Mouse (Mus musculus) intestine, embryonic 14.5 days (tissue): ENCODE measurements around the gene 4933424G06Rik. TPM values are rescaled to one million over a fixed set of nuclear protein-coding genes. Genes with fewer than 3 reads are reported as not detected.

ENCODE experiments used
- ATAC-seq: fragments of 200-750 bp; cut with Nextera tagmentation; replicated peaks from 2 replicates; pipeline ENCODE4 v1.8.0; 2017; ENCODE audit warnings: low read depth, moderate number of reproducible peaks, moderate TSS enrichment, moderate library complexity; ENCODE audit not compliant: low FRiP score, low TSS enrichment
- DNase-seq: peaks from one replicate; pipeline ENCODE4 v3.0.0-alpha.2; 2018; ENCODE audit warnings: low spot score
- H3K27ac ChIP-seq: fragments of 300-500 bp; sonication (generic); 2 replicates; pipeline ENCODE4 v1.5.1; 2014; ENCODE audit warnings: low read depth, mild to moderate bottlenecking, control low read depth
- H3K27me3 ChIP-seq: fragments of 300-500 bp; sonication (generic); replicated peaks from 2 replicates; pipeline ENCODE4 v1.6.1; 2014; ENCODE audit warnings: low read length, control low read depth; ENCODE audit not compliant: control insufficient read depth, insufficient read depth
- H3K36me3 ChIP-seq: fragments of 300-500 bp; sonication (generic); 2 replicates; pipeline ENCODE4 v1.6.1; 2014; ENCODE audit warnings: low read length, control low read depth; ENCODE audit not compliant: control insufficient read depth, insufficient read depth
- H3K4me1 ChIP-seq: fragments of 300-500 bp; sonication (generic); replicated peaks from 2 replicates; pipeline ENCODE4 v1.6.1; 2014; ENCODE audit warnings: low read length, control low read depth, mixed read lengths; ENCODE audit not compliant: control insufficient read depth, insufficient read depth
- H3K4me2 ChIP-seq: fragments of 300-500 bp; sonication (generic); 2 replicates; pipeline ENCODE4 v1.6.1; 2014; ENCODE audit warnings: low read length
- H3K4me3 ChIP-seq: fragments of 300-500 bp; sonication (generic); 2 replicates; pipeline ENCODE4 v1.5.1; 2014; ENCODE audit warnings: low read depth, low read length, control low read depth, mixed read lengths
- H3K9ac ChIP-seq: fragments of 300-500 bp; sonication (generic); 2 replicates; pipeline ENCODE4 v1.6.1; 2014; ENCODE audit warnings: mild to moderate bottlenecking, low read length
- H3K9me3 ChIP-seq: fragments of 300-500 bp; sonication (generic); 2 replicates; pipeline ENCODE4 v1.6.1; 2016; ENCODE audit warnings: low read length, control low read depth; ENCODE audit not compliant: control insufficient read depth
- whole genome bisulfite sequencing: fragments of 180-500 bp; shearing (Covaris S2); extraction: QIAGEN DNeasy Blood & Tissue Kit; methylation state at CpG from one replicate; pipeline ENCODE4 v1.1.7; 2014; 5-methylcytosine and 5-hydroxymethylcytosine counted together
- microRNA-seq: library from miRNA; unstranded; fragments of <30 nt; microRNA quantifications from one replicate; pipeline ENCODE4, GENCODE M21; 2016
- polyA plus RNA-seq: library from polyadenylated mRNA; unstranded; fragments of >200 nt; fragmentation: Nextera tagmentation; extraction: Ambion mirVana; gene quantifications from 2 replicates; pipeline ENCODE4 v1.2.1, GENCODE M21; 2014

4933424G06Rik gene
- polyA plus RNA-seq, 1 experiment from 2014 or later = not detected

- Histone ChIP-seq H3K9me3 (no peaks in the 10 kb centered on the region), H3K4me1 (no peaks in the 10 kb centered on the region), H3K4me3 (no peak overlapping the region), H3K36me3 (peaks cover 94% of the 10 kb centered on the region), H3K27ac (no peak overlapping the region), H3K9ac (no peak overlapping the region), H3K4me2 (no peak overlapping the region), H3K27me3 (no peaks in the 10 kb centered on the region)
- DNase-seq = no peak
- ATAC-seq = no peak
- 91% methylated on average over 1 of the region's 1 CpGs for WGBS
Observed at GRCm38 (mm10) chr1:36807086-36807485, 97.1 kb downstream of the 4933424G06Rik start.

Small RNA genes lying within 50 kb of the gene (microRNA-seq; reads per million reads assigned to microRNA genes)
- gene Gm24133 = not detected

Other genes starting within 250 kb of the 4933424G06Rik start
- gene Cnnm4, start 238.5 kb upstream of the 4933424G06Rik start, polyA plus RNA-seq = 27.7 and 30.2 TPM in 2 replicates
- 5.4 and 6.2 TPM in 2 replicates for gene Cnnm3, start 198.3 kb upstream of the 4933424G06Rik start, polyA plus RNA-seq
- gene Ankrd23, start 173.3 kb upstream of the 4933424G06Rik start, polyA plus RNA-seq = 11.6 and 14.8 TPM in 2 replicates
- 0.99 TPM in 1 of 2 replicates, not detected in the other for gene Gm42417, start 170.7 kb upstream of the 4933424G06Rik start, polyA plus RNA-seq
- 25.7 and 28.6 TPM in 2 replicates for gene Ankrd39, start 162.7 kb upstream of the 4933424G06Rik start, polyA plus RNA-seq
- gene Sema4c, start 151.8 kb upstream of the 4933424G06Rik start, polyA plus RNA-seq = 2.8 and 2.9 TPM in 2 replicates
- 0.39 and 0.55 TPM in 2 replicates for gene Fam178b, start 27.0 kb upstream of the 4933424G06Rik start, polyA plus RNA-seq
- gene Cox5b, start 18.7 kb upstream of the 4933424G06Rik start, polyA plus RNA-seq = 736 and 800 TPM in 2 replicates
- 97.0 and 101 TPM in 2 replicates for gene Actr1b, start 4.3 kb downstream of the 4933424G06Rik start, polyA plus RNA-seq
- 0.46 and 0.72 TPM in 2 replicates for gene Zap70, start 51.6 kb downstream of the 4933424G06Rik start, polyA plus RNA-seq
- 28.2 and 28.6 TPM in 2 replicates for gene Tmem131, start 233.5 kb downstream of the 4933424G06Rik start, polyA plus RNA-seq